Mouse (Mus musculus) liver, embryonic 12.5 days (tissue): Measurements from ENCODE around the gene Rnf43. TPM values are rescaled to one million over a fixed set of nuclear protein-coding genes. Genes with fewer than 3 reads are reported as not detected.

Experiments used
- ATAC-seq: fragments of 200-750 bp; cut with Nextera tagmentation; 2 replicates; pipeline ENCODE4 v1.8.0; 2017; ENCODE audit warnings: moderate number of reproducible peaks, mild to moderate bottlenecking, moderate library complexity
- H3K27ac ChIP-seq: fragments of 300-500 bp; sonication (generic); 2 replicates; pipeline ENCODE4 v1.5.1; 2016; ENCODE audit warnings: mild to moderate bottlenecking
- H3K27me3 ChIP-seq: fragments of 300-500 bp; sonication (generic); replicated peaks from 2 replicates; pipeline ENCODE4 v1.6.1; 2016; ENCODE audit warnings: mild to moderate bottlenecking, moderate library complexity
- H3K36me3 ChIP-seq: fragments of 300-500 bp; sonication (generic); 2 replicates; pipeline ENCODE4 v1.6.1; 2016; ENCODE audit warnings: mild to moderate bottlenecking, moderate library complexity
- H3K4me1 ChIP-seq: fragments of 300-500 bp; sonication (generic); 2 replicates; pipeline ENCODE4 v1.6.1; 2016
- H3K4me2 ChIP-seq: fragments of 300-500 bp; sonication (generic); 2 replicates; pipeline ENCODE4 v1.6.1; 2016; ENCODE audit warnings: mild to moderate bottlenecking, moderate library complexity
- H3K4me3 ChIP-seq: fragments of 300-500 bp; sonication (generic); 2 replicates; pipeline ENCODE4 v1.5.1; 2016; ENCODE audit warnings: mild to moderate bottlenecking, moderate library complexity
- H3K9ac ChIP-seq: fragments of 300-500 bp; sonication (generic); 2 replicates; pipeline ENCODE4 v1.6.1; 2016; ENCODE audit warnings: mild to moderate bottlenecking, moderate library complexity
- H3K9me3 ChIP-seq: fragments of 300-500 bp; sonication (generic); replicated peaks from 2 replicates; pipeline ENCODE4 v1.6.1; 2016; ENCODE audit warnings: mild to moderate bottlenecking, moderate library complexity
- WGBS: fragments of 180-500 bp; shearing (Covaris S2); methylation state at CpG from one replicate; pipeline ENCODE4 v1.1.7; 2016; ENCODE audit not compliant: insufficient replicate concordance; 5-methylcytosine and 5-hydroxymethylcytosine counted together
- microRNA counts: library from miRNA; unstranded; fragments of <30 nt; microRNA quantifications from one replicate; lab custom pipeline; 2017
- microRNA-seq: library from miRNA; unstranded; fragments of <30 nt; microRNA quantifications from one replicate; pipeline ENCODE4, GENCODE M21; 2017
- polyA plus RNA-seq: library from polyadenylated mRNA; unstranded; fragments of >200 nt; fragmentation: Nextera tagmentation; extraction: Ambion mirVana; gene quantifications from 2 replicates; pipeline ENCODE4 v1.2.1, GENCODE M21; 2016

Gene Rnf43
- polyA plus RNA-seq, 1 experiment from 2014 or later, result 6.9 TPM

DNA sequence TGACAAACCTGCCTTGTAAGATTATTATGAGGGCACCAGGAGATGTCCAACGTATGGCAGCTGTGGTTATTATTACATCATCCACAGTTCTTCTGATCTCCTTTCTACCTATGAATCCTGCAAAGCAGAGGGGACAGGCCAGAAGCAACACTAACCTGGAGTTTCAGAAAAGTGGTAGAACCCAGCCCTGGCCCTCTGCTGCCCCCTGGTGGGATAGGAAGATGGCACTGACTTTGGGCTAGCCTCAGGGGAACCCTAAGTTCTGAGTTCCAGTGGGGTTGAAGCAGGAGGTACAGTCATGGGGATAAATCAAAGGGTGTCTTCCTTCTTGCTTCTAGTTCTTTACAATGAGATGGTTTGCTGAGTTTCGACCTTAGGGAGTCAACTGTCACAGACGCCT is 108.5 kb downstream of the Rnf43 start:
- Histone ChIP-seq H3K4me1 (peaks cover 7% of the 10 kb centered on the region), H3K27me3 (peaks cover 20% of the 10 kb centered on the region), H3K9ac (no peak overlapping the region), H3K9me3 (no peaks in the 10 kb centered on the region), H3K4me2 (no peak overlapping the region), H3K4me3 (no peak overlapping the region), H3K36me3 (no peaks in the 10 kb centered on the region), H3K27ac (no peak overlapping the region)
- 0 out of 2 replicates have a peak, but pooled peaks have one; percentile 43 for ATAC-seq
- WGBS, result 41% methylated on average over 3 of the region's 3 CpGs

GRCm38 (mm10) chr11:87772354-87772753 is 109.8 kb downstream of the Rnf43 start:
- no peak overlapping the region for H3K27ac ChIP-seq
- no peaks in the 10 kb centered on the region for H3K9me3 ChIP-seq
- H3K4me3 ChIP-seq, result no peak overlapping the region
- 79% methylated on average over 3 of the region's 3 CpGs for WGBS
- H3K4me1 ChIP-seq, result peaks cover 7% of the 10 kb centered on the region
- peaks cover 6% of the 10 kb centered on the region; the same call in 1 of the 2 replicates for H3K27me3 ChIP-seq
- H3K36me3 ChIP-seq, result no peaks in the 10 kb centered on the region
- H3K9ac ChIP-seq, result no peak overlapping the region
- ATAC-seq, result no peak
- H3K4me2 ChIP-seq, result no peak overlapping the region

GRCm38 (mm10) chr11:87778100-87778765 is 115.7 kb downstream of the Rnf43 start:
- WGBS, result 33% methylated on average over 32 of the region's 32 CpGs
- H3K4me1 ChIP-seq, result peaks cover 18% of the 10 kb centered on the region
- ATAC-seq, result peak; percentile 62; the same call in 1 of the 2 replicates
- H3K9ac ChIP-seq, result peak overlapping the region; percentile 17; the same call in 1 of the 2 replicates
- H3K4me2 ChIP-seq, result peak overlapping the region; percentile 67
- peaks cover 27% of the 10 kb centered on the region; the same call in 1 of the 2 replicates for H3K27me3 ChIP-seq
- 0 out of 2 replicates have a peak, but pooled peaks cover 4% of the 10 kb centered on the region for H3K36me3 ChIP-seq
- H3K27ac ChIP-seq, result no peak overlapping the region
- H3K9me3 ChIP-seq, result no peaks in the 10 kb centered on the region
- peak overlapping the region; percentile 32 for H3K4me3 ChIP-seq

DNA sequence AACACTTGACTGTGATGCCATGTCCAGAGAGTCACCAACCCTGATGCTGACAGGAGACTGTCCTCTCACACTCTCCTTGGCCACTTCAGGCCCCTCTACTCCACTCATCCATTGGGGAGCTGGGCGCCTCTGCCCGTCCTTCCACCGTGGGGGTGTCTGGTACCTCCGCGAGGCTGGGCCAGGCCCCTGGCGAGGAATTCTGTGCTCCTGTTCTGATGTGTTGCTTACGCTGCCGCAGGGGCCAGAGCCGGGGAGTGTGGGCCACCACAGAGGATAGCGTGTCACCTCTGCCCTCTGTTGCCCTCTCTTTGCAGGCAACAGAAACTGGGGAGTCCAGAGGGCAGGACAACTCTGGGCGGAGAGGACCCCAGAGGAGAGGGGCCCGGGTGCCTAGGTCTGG is 116.4 kb downstream of the Rnf43 start:
- peak; percentile 13; the same call in 1 of the 2 replicates for ATAC-seq
- Histone ChIP-seq H3K27me3 (peaks cover 27% of the 10 kb centered on the region; the same call in 1 of the 2 replicates), H3K4me3 (peak overlapping the region; percentile 32; the same call in 1 of the 2 replicates)

DNA sequence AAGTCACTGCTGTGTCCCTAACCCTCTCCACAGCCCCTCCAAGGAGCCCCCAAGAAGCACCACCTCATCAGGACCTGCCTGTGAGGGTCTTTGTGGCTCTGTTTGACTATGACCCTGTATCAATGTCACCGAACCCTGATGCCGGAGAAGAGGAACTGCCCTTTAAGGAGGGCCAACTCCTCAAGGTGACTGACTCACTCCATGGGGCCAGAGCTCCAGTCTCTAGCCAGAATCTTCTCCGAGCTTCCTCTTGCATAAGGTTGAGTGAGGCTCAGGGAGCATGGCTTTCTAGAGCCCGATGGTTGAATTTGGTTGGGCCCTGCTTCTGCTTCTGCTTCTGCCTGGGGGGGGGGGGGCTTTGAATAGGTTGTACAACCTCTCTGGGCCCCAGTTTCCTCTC is 116.9 kb downstream of the Rnf43 start:
- 51% methylated on average over 4 of the region's 4 CpGs for WGBS
- Histone ChIP-seq H3K4me2 (no peak overlapping the region), H3K36me3 (0 out of 2 replicates have a peak, but pooled peaks cover 4% of the 10 kb centered on the region), H3K27me3 (peaks cover 27% of the 10 kb centered on the region; the same call in 1 of the 2 replicates), H3K9me3 (no peaks in the 10 kb centered on the region), H3K9ac (no peak overlapping the region), H3K27ac (no peak overlapping the region), H3K4me3 (no peak overlapping the region), H3K4me1 (peaks cover 25% of the 10 kb centered on the region)
- no peak for ATAC-seq

More for the DNA sequence above, 116.4 kb downstream of the Rnf43 start:
- Histone ChIP-seq H3K9me3 (no peaks in the 10 kb centered on the region), H3K4me1 (peaks cover 23% of the 10 kb centered on the region), H3K9ac (peak overlapping the region; percentile 17; the same call in 1 of the 2 replicates), H3K36me3 (0 out of 2 replicates have a peak, but pooled peaks cover 4% of the 10 kb centered on the region), H3K27ac (no peak overlapping the region), H3K4me2 (peak overlapping the region; percentile 67)
- WGBS, result 62% methylated on average over 12 of the region's 12 CpGs

GRCm38 (mm10) chr11:87780130-87780529 is 117.6 kb downstream of the Rnf43 start:
- Histone ChIP-seq H3K36me3 (0 out of 2 replicates have a peak, but pooled peaks cover 4% of the 10 kb centered on the region), H3K4me2 (no peak overlapping the region), H3K4me1 (peaks cover 25% of the 10 kb centered on the region), H3K4me3 (no peak overlapping the region), H3K27me3 (peaks cover 27% of the 10 kb centered on the region; the same call in 1 of the 2 replicates), H3K9ac (no peak overlapping the region), H3K9me3 (no peaks in the 10 kb centered on the region), H3K27ac (no peak overlapping the region)
- 80% methylated on average over 8 of the region's 8 CpGs for WGBS
- no peak for ATAC-seq

MicroRNAs within 50 kb of the gene (microRNA counts, 519-probe panel; counts per million panel counts)
- microRNA mmu-miR-142-3p (lab: Ali Mortazavi, UCI) (8,380 counts per million, percentile 99 among the panel's probes with 10 or more counts), microRNA mmu-miR-142-5p (lab: Ali Mortazavi, UCI) (4,960 counts per million, percentile 85 among the panel's probes with 10 or more counts)

Small RNAs within 50 kb of the gene (microRNA-seq; reads per million reads assigned to microRNA genes)
- gene Mir142 (not detected), gene Mir142b (not detected)

Other genes starting within 250 kb of the Rnf43 start
- gene Gm11492, start 96.1 kb upstream of the Rnf43 start, polyA plus RNA-seq, result not detected in 2 replicates
- 10.0 and 10.1 TPM in 2 replicates for gene Sept4, start 93.8 kb upstream of the Rnf43 start, polyA plus RNA-seq
- 17.5 and 19.3 TPM in 2 replicates for gene Mtmr4, start 70.6 kb upstream of the Rnf43 start, polyA plus RNA-seq
- 0.02 and 0.05 TPM in 2 replicates for gene Hsf5, start 45.6 kb upstream of the Rnf43 start, polyA plus RNA-seq
- 207 and 209 TPM in 2 replicates for gene Supt4a, start 74.8 kb downstream of the Rnf43 start, polyA plus RNA-seq
- 5.9 and 6.2 TPM in 2 replicates for gene Tspoap1, start 97.8 kb downstream of the Rnf43 start, polyA plus RNA-seq
- 209 and 217 TPM in 2 replicates for gene Mpo, start 130.9 kb downstream of the Rnf43 start, polyA plus RNA-seq
- gene Lpo, start 165.6 kb downstream of the Rnf43 start, polyA plus RNA-seq, result not detected in 2 replicates
- 3.9 and 4.3 TPM in 2 replicates for gene Mks1, start 190.5 kb downstream of the Rnf43 start, polyA plus RNA-seq
- 1.3 and 3.8 TPM in 2 replicates for gene Epx, start 212.8 kb downstream of the Rnf43 start, polyA plus RNA-seq
- gene Olfr462, start 229.5 kb downstream of the Rnf43 start, polyA plus RNA-seq, result not detected in 2 replicates
- not detected in 2 replicates for gene Olfr463, start 234.7 kb downstream of the Rnf43 start, polyA plus RNA-seq